Mouse (Mus musculus) urinary bladder, postnatal 0 days (tissue): ENCODE measurements around the gene Clec2l. TPM values are rescaled to one million over a fixed set of nuclear protein-coding genes. Genes with fewer than 3 reads are reported as not detected.

ENCODE experiments used
- polyA plus RNA-seq: library from polyadenylated mRNA; unstranded; fragments of >200 nt; fragmentation: Nextera tagmentation; extraction: Ambion mirVana; gene quantifications from 2 replicates; pipeline ENCODE4 v1.2.1, GENCODE M21; 2015

Gene Clec2l
- polyA plus RNA-seq, result 0.17 TPM in 1 of 2 replicates, not detected in the other

DNA sequence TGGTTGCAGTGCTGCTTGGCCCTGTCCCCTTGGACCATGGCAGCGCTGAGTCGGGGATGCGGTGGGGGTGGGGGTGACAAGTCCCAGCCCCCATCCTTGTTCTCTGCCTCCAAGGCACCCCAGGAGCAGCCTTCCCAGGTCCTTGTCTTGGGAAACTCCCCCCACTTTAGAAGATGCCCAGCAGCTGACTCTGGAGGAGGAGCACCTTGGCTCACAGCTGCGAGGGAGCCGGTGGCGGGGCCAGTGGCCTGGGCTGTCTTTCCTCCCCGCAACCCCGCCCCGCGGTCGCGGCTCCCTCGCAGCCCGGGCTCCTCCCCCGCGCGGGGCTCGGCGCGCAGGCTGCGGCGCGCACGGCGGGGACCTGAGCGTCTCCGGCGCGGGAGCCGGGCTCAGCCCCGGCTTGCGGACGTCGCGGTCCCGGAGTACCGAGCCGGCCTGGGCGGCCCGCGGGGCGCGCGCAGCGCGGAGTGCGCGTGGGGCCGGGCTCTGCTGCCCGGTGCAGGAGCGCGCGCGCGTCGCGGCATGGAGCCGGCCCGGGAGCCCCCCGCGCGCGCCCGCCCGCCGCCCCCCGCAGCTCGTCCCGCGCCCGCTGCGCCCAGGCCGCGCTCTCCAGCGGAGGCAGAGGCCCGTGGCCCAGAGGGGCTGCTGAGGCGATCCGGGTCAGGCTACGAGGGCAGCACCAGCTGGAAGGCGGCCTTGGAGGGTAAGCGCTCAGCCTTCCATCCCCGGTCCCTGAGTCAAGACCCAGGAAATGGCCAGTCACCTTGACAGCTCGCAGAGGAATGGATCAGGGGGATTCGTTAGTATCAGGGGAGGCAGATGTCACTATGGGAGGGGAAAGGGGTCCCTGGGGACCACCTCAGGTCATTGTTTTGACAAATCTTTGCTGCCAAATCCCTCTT, at the start of gene Clec2l:
Gene Clec2l, plus strand, starts transcription at position 356 of the 902 bp plus-strand sequence.

DNA sequence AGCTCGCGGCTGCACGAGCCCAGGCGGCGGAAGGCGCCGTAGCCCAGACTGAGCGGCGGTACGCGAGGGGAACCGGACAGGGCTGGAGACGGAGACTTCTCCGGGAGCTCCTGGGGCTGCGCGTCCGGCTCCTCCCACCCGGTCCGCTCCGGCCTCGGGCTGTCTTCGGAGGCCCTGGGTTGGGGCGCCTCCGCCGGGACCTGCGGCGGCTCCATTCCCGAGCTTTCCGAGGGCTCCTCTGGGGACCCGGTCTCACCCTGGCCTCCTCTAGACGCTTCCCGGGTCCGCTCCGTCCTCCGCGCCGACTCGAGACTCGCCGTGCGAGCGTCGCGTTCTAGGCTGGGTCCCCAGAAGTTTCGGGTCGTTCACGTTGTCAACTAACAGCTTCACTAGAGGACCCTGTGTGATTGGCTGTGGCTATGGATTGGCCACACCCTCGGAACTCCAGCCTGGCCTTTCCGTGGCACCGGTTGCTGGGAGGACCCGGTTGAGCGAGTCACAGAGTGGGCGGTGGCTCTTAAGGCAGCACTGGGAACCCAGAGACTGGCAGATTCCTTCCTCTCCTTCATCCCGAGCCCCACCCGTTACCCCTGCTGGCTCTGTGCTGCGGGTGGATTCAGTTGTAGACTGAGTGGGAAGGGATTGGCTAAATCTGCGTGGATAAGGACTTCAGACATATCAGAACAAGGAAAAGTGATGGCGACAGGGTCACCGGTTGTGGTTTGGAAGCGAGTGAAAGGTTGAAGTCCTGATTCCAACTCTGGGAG, 25.8 kb upstream of the Clec2l start, which contains the start of gene Klrg2:
Gene Klrg2, minus strand, starts transcription at position 391 of the 767 bp plus-strand sequence.

Other genes starting within 250 kb of the Clec2l start
- gene Ubn2, start 229.1 kb upstream of the Clec2l start, polyA plus RNA-seq, result 6.0 and 7.2 TPM in 2 replicates
- 149 and 169 TPM in 2 replicates for gene Fmc1, start 129.6 kb upstream of the Clec2l start, polyA plus RNA-seq
- 22.8 and 24.7 TPM in 2 replicates for gene Luc7l2, start 111.7 kb upstream of the Clec2l start, polyA plus RNA-seq
- gene Klrg2, start 25.8 kb upstream of the Clec2l start, polyA plus RNA-seq, result 0.81 and 0.92 TPM in 2 replicates
- 3.8 and 17.8 TPM in 2 replicates for gene Tbxas1, start 212.3 kb downstream of the Clec2l start, polyA plus RNA-seq
- gene Hipk2, start 213.1 kb downstream of the Clec2l start, polyA plus RNA-seq, result 7.1 and 8.2 TPM in 2 replicates